Mouse (Mus musculus) c-Kit-negative CD71-positive TER-119-positive erythroid progenitor cells, embryonic 14.5 days (primary cell): ENCODE measurements around the gene Hoxb5.

Experiments used
- DNase-seq: peaks from one replicate; pipeline ENCODE4 v3.0.0-alpha.2; 2013; ENCODE audit warnings: low read depth, low spot score

The Hoxb5 gene

DNA sequence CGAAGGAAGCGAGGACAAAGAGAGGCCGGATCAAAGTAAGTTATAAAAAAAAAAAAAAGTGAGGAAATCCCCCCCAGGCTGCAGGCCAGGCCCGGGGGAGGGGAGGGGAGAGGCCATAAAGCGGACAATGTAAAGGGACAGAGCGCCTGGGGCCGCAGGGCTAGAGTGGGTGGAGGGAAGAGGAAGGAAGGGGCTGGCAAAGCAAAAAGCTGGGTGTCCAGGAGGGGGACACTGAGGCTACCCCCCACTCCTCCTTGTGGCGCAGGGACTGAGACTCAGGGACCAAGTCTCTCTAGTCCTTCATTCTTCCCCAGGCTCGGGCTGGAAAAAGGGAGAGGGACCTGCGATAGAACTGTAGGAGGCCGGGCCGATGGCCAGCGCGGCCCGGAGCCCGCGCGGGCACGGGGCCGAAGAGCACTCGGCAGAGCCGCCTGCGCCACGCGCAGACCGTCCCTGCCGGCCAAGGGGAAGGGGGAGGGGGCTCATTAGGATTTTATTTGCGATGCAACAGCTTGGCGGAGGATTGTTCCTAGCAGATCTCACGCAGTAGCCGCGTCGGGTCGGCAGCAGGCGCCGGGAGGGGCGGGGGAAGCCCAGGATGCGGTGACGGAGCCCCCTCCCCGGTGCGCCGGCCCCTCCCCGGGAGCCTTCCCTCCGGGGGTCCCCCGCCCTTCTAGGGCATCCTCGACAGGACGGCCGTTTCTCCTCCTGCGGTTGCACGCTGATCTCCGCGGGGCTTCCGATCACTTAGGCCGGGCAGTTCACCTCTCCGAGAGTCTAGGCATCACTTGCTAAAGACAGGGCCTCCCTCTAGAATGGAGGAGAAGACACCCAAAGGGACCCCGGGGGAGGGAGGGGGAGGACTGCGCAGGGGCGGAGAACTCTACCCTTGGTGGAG lies 30.9 kb upstream of the Hoxb5 start:
- DNase-seq: no peak

- no peak for DNase-seq
Measured at GRCm38 (mm10) chr11:96274428-96274827, 28.7 kb upstream of the Hoxb5 start.

- DNase-seq: no peak
Measured at GRCm38 (mm10) chr11:96275896-96276295, 27.2 kb upstream of the Hoxb5 start.

DNA sequence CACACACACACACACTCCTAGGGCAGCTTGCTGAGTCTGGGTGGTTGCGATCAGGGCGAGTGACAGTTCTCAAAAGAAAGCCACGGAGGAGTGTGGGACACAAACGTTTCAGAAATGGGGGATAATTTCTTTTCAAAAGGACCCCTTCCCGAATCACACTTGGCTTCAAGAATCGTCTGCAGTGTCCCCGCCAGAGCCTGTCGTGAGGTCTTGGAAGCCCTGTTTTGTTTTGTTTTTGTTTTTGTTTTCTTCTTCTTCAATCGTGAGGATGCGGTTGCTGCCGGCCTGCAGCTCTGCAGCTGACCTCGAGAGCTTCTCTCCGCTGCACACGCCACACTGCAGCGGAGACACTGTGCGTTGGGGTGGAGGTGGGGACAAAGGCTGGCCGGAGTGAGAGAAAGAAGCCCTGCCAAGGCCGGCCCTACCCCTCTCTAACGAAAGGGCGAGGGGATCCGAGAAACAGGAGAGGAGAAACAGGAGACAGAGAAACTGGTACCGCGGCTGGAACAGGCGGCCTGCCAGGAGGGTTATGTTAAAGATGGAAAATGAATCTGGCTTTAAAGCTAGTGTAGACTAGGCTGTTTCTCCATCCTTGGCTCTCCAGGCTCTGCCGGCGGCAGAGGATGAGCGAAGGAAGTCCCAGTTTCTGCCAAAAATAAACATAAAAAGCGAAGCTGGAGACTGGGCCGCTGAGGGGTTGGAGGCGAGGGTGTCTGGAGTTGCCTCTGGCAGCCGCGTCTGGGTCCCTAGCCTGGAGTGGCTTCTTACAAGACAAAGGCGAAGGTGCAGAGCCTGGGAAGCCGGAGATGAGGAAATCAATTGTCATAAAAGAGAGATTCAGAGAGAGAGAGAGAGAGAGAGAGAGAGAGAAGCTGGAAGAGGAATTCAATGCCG lies 25.7 kb upstream of the Hoxb5 start:
- DNase-seq: no peak

DNA sequence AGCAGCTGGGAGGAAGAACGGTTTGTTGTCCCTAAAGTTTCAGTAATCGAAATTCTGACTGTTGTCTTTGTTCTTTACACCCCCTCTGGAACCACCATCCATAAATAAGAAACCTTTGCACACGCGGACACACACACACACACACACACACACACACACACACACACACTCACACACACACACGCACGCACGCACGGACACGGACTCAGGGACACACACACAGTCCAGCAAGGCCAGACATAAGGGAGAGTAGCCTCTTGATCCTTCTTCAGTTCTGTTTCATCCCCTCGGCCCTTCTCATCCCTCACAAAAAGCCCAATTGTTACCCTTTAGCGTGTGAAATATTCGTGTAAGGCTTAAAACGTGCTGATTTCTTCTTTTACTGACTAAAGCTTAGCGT lies 24.8 kb upstream of the Hoxb5 start:
- DNase-seq: no peak

DNA sequence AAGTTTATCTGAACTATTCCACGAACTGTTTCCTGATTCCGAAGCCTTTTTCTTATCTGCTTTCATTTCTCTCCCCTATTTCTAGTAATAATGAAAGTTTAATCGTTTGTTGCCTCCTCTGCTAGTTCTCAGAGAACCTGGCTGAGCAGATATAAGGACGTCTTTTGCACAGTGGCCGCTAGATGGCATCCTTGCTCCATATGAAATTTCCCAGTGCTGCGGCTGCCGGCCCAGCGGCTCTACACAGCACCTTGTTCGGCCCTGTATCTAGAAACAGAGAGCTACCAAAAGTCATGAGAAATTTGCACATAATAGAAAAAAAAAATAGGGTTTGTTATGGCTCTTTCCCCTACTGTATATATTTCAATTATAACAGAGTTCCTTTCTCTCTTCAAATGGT lies 24.4 kb upstream of the Hoxb5 start:
- DNase-seq: peak; percentile 11

DNA sequence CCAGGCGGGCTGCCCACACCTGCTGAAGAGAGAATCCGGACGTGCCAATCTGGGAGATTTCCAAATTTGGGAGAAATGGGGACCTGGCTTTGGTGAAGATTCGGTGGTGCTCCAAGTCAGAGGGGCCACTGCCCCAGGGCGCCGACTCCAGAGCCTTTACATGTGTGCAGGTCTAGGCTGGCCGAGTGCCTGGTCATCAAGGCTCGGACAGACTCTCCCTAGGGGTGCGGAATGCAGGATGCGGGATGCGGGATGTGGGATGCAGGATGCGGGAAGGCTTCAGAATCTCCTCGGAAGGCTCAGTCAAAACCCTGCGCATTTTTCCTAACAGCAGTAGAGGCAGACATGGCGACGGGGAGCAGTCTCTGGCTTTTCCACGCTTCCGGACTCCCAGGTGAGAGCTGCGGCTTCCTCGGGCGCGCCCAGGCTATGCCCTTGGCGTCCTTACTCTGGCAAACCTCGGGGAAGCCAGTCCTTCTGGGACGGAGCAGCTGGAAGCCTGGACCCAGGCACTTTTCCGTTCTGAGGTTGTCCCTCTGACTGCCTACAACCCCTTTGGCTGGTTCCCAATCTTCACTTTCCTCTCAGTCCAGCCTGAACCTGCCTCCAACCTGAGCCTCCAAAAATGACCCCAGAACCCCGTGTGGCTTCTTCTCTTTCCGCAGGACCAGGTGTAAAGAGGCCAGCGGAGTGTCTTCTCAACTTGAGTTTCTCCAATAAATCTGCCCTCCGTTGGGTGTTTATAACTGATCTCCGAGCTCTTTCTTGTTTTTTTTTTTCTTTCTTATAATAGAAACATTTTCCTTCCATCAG lies 23.5 kb upstream of the Hoxb5 start:
- no peak for DNase-seq

DNA sequence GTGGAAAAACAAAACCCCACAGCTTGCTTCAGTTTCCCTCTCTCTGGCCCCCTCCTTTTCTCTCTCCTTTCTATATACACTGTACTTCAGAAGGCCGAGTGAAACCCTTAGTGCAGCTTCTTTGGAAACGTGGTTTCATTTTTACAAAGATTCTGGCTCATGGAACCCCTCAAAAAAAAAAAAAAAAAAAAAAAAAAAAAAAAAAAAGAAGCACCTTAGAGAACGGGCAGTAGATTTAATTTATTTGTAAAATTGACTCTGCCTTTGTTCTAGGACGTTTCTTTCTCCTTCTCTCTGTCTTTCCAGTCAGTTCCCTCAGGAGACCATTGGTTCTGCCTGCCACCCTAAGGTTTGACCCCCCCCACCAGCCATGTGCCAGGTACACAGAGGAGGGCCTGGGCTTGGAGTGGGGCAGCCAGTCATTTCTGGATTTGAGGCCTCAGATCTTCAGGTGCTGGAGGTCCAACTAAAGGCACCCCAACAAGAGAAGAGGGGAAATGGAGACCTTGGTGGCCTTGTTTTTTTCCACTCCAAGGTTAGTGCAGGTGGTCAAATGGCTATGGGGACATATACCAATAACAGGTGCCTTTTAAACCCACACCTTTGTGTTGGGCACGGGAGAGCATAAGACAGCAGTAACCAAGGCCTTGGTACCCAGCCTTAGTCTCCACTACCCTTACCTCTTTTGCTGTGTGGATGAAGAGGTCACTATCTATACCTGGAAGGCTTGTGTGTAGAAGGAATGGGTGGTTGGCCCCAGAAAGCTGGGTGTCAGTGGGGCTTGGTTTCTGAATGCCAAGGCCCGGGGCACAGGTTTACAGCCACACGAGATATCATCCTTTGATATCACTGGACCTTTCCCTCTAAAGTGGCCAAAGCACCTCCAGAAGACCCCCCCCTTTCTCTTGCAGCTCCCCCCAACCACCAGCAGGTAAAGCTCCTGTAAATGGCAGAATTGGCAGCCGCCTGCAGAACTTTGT lies 22.4 kb upstream of the Hoxb5 start:
- no peak for DNase-seq

- DNase-seq: no peak
Measured at GRCm38 (mm10) chr11:96281396-96281795, 21.7 kb upstream of the Hoxb5 start.

DNA sequence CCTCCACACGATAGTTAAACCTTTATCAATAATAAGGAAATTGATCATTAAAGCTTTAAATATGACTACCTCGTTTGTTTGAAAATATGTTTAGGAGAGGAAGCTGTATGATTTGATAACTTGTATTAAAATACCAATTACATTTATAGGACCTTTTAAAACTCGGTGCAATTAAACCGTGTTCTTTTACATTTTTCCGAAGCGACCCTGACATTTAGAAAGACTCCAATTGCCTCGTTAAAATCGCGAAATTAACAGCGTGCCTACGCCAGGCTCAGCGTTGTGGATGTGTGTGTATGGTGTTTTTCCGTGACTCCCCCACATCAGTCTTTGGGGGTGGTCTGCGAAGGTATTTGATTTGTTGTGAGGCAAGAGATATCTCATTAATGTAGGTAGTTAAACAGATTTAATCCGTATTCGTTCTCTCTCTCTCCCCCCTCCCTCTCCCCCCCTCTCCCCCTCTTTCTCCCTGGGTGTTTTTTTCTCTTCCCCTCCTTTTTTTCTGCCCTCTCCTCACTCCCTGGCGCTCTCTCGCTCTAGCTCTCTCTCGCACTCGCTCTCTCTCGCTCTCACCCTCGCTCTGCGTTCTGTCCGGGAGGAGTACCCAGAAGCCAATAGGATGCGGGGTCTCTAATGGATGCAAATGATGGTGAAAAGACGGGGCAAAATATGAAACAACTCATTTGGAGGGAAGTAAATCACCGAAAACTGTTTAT lies 21.1 kb upstream of the Hoxb5 start, which contains the start of gene Hoxb8:
TSS of gene Hoxb8 (plus strand) at position 51 of the 716 bp plus-strand sequence.
- no peak for DNase-seq

- no peak for DNase-seq
Measured at GRCm38 (mm10) chr11:96282795-96283430, 20.2 kb upstream of the Hoxb5 start.

GRCm38 (mm10) chr11:96284041-96284749 lies 18.9 kb upstream of the Hoxb5 start:
- DNase-seq: no peak

GRCm38 (mm10) chr11:96284774-96285734 lies 18.1 kb upstream of the Hoxb5 start:
- no peak for DNase-seq

DNA sequence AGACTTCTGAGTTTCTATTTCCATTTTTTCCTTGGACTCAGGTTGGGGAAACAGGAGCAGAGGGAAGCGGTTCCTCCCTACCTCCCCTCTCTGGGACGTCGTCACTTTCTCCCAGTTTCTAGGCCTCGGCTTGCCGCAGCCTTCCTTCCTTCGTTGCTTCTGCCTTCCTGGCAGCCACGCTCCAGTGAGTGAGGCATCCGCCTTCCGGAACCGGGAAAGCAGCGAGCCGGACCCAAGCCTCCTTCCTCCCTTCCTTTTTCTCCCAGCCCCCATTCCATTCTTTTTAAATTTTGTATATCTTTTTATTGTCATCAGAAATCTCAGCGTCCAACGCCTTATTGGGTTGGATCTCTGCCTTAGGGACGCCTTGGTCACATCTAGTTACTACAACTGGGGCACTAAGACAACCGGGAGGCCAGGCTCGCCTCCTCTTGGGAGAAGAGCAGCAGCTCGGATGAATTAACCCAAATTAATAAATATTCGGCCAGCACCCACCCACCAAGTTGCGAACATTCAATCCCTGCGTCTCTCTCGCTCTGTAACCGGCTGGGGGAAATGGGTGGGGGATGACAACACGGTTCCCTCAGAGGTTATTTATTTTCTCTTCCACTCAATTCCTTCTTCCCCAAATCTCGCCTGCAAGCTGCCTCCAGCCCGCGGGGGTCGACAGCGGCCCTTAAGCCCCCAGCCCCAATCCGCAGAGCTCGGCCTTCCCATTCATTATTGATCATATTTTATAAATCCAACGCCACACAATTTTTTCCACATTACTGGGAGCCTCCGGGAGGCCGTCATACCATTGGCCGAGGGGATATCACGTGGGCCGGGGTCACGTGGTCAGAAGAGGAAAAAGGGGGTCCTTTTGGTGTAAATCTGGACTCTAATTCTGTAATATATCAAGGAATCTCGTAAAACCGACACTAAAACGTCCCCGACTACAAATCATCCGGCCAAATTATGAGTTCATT lies 17.1 kb upstream of the Hoxb5 start, which contains the start of gene Hoxb7:
TSS of gene Hoxb7 (plus strand) at position 853 of the 968 bp plus-strand sequence.
- DNase-seq: no peak

GRCm38 (mm10) chr11:96286739-96287385 lies 16.3 kb upstream of the Hoxb5 start:
- DNase-seq: no peak

- no peak for DNase-seq
Measured at GRCm38 (mm10) chr11:96287411-96287810, 15.7 kb upstream of the Hoxb5 start.
